Mouse (Mus musculus) embryonic facial prominence, embryonic 14.5 days (tissue): ENCODE data around the gene Siglecg. TPM values are rescaled to one million over a fixed set of nuclear protein-coding genes. Genes with fewer than 3 reads are reported as not detected.

Source experiments
- ATAC-seq: fragments of 200-750 bp; cut with Nextera tagmentation; 2 replicates; pipeline ENCODE4 v1.8.0; 2017; ENCODE audit warnings: low read depth, moderate number of reproducible peaks, moderate TSS enrichment
- DNase-seq: peaks from one replicate; pipeline ENCODE4 v3.0.0-alpha.2; 2015; ENCODE audit warnings: low spot score
- H3K27ac ChIP-seq: fragments of 300-500 bp; sonication (generic); replicated peaks from 2 replicates; pipeline ENCODE4 v1.5.1; 2014; ENCODE audit warnings: low read depth, mild to moderate bottlenecking, low read length, moderate library complexity
- H3K27me3 ChIP-seq: fragments of 300-500 bp; sonication (generic); replicated peaks from 2 replicates; pipeline ENCODE4 v1.6.1; 2014; ENCODE audit warnings: low read length; ENCODE audit not compliant: control insufficient read depth, insufficient read depth
- H3K36me3 ChIP-seq: fragments of 300-500 bp; sonication (generic); 2 replicates; pipeline ENCODE4 v1.6.1; 2014; ENCODE audit warnings: low read length, mixed read lengths; ENCODE audit not compliant: control insufficient read depth, insufficient read depth
- H3K4me1 ChIP-seq: fragments of 300-500 bp; sonication (generic); 2 replicates; pipeline ENCODE4 v1.6.1; 2014; ENCODE audit warnings: antibody characterized with exemption, low read length; ENCODE audit not compliant: control insufficient read depth, insufficient read depth
- H3K4me2 ChIP-seq: fragments of 300-500 bp; sonication (generic); 2 replicates; pipeline ENCODE4 v1.6.1; 2014; ENCODE audit warnings: low read depth, mild to moderate bottlenecking, low read length, moderate library complexity, mixed read lengths
- H3K4me3 ChIP-seq: fragments of 300-500 bp; sonication (generic); 2 replicates; pipeline ENCODE4 v1.5.1; 2014; ENCODE audit warnings: low read depth, mild to moderate bottlenecking, low read length
- H3K9ac ChIP-seq: fragments of 300-500 bp; sonication (generic); 2 replicates; pipeline ENCODE4 v1.6.1; 2014; ENCODE audit warnings: low read depth, mild to moderate bottlenecking, low read length, moderate library complexity, mixed read lengths
- H3K9me3 ChIP-seq: fragments of 300-500 bp; sonication (generic); 2 replicates; pipeline ENCODE4 v1.6.1; 2016; ENCODE audit warnings: low read length; ENCODE audit not compliant: control insufficient read depth
- WGBS: fragments of 180-500 bp; shearing (Covaris S2); extraction: QIAGEN DNeasy Blood & Tissue Kit; methylation state at CpG from one replicate; pipeline ENCODE4 v1.1.7; 2014; 5-methylcytosine and 5-hydroxymethylcytosine counted together
- microRNA-seq: library from miRNA; unstranded; fragments of <30 nt; microRNA quantifications from one replicate; pipeline ENCODE4, GENCODE M21; 2016; ENCODE audit warnings: borderline number of aligned reads
- polyA plus RNA-seq: library from polyadenylated mRNA; unstranded; fragments of >200 nt; fragmentation: Nextera tagmentation; extraction: Ambion mirVana; gene quantifications from 2 replicates; pipeline ENCODE4 v1.2.1, GENCODE M21; 2014

The Siglecg gene
- polyA plus RNA-seq, 1 experiment from 2014 or later = 0.17 TPM

DNA sequence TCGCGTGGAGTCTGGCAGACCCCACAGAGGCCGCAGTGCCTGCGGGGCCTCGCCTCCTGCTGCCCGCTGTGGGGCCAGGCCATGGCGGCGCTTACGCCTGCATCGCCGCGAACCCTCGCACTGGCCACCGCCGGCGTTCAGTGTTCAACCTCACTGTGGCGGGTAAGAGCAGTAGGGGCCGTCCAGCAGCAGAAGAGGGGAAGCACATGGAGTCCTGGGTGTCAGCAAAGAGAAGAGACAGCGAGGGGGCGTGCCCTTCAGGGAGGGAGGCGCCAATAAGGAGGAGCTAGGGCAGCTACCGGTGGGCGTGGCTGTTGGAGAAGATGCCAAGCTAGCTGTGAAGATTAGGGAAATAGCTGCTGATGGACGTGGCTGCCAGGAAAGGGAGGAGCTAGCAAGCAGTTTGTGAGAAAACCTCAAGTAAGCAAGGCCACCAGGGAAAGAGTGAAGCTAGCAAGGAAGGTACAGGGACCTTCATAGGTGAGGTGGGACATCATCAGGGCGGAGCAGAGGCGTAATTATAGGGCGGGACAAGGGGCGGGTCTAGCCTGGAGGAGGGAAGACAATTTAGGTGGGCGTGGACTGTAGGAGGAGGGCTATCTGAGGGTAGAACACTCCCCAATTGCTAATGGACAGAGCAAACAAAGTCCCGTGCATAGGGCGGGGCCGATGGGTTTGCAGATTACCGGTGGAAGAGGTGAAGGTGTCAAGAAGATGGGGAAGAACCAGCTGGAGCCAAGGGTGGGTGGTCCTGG is 57.5 kb downstream of the Siglecg start:
- peak overlapping the region; percentile 61 for H3K9ac ChIP-seq
- WGBS = under 1% methylated on average over 33 of the region's 33 CpGs

DNA sequence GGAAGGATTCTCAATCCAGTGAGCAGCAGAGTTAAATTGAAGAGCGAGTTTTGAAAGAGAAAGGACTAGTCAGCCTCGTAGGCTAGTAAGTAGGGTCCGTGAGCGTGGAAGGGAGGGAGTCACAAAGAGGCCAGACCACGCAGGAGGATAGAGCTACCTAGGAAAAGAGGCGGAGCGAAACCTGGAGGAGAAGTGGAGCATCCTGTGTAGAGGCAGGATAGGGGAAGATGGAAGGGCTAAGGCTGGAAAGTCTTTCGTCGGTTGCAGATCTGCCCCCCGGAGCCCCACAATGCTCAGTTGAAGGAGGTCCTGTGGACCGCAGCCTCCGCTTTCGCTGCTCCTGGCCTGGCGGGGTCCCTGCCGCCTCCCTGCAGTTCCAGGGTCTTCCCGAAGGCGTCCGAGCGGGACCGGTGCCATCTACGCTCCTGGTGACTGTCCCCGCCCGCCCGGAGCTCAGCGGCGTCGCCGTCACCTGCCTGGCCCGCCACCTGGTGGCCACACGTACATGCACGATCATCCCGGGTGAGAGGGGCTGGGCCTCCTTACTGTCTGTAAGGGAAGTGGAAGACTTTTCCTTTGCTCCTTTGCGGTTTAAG is 58.2 kb downstream of the Siglecg start:
- H3K4me1 ChIP-seq = no peaks in the 10 kb centered on the region
- H3K36me3 ChIP-seq = no peaks in the 10 kb centered on the region
- H3K9ac ChIP-seq = peak overlapping the region; percentile 55
- ATAC-seq (peak; percentile 74), DNase-seq (peak; percentile 87)
- H3K27ac ChIP-seq = no peak overlapping the region
- H3K27me3 ChIP-seq = peaks cover 11% of the 10 kb centered on the region
- peak overlapping the region; percentile 50 for H3K4me3 ChIP-seq
- no peaks in the 10 kb centered on the region for H3K9me3 ChIP-seq
- H3K4me2 ChIP-seq = peak overlapping the region; percentile 90
- under 1% methylated on average over 27 of the region's 33 CpGs for WGBS

More for the DNA sequence above, 57.5 kb downstream of the Siglecg start:
- Histone ChIP-seq H3K27me3 (peaks cover 11% of the 10 kb centered on the region), H3K4me2 (peak overlapping the region; percentile 90), H3K4me1 (no peaks in the 10 kb centered on the region), H3K27ac (no peak overlapping the region), H3K4me3 (peak overlapping the region; percentile 50), H3K36me3 (no peaks in the 10 kb centered on the region), H3K9me3 (no peaks in the 10 kb centered on the region)
- DNase-seq = peak; percentile 95
- peak; percentile 88 for ATAC-seq

Small RNA genes lying within 50 kb of the gene (microRNA-seq; reads per million reads assigned to microRNA genes)
- 0.83 reads per million for gene Mir7051

Other genes with a start within 250 kb of the Siglecg start
- gene Zfp715, start 94.9 kb upstream of the Siglecg start, polyA plus RNA-seq = 14.8 and 17.4 TPM in 2 replicates
- 0.32 and 0.37 TPM in 2 replicates for gene Siglecf, start 56.9 kb upstream of the Siglecg start, polyA plus RNA-seq
- gene Lim2, start 19.5 kb downstream of the Siglecg start, polyA plus RNA-seq = not detected in 2 replicates
- 1.3 and 1.8 TPM in 2 replicates for gene Nkg7, start 28.9 kb downstream of the Siglecg start, polyA plus RNA-seq
- gene Cldnd2, start 32.6 kb downstream of the Siglecg start, polyA plus RNA-seq = not detected in 2 replicates
- 298 and 300 TPM in 2 replicates for gene Etfb, start 35.9 kb downstream of the Siglecg start, polyA plus RNA-seq
- 0.25 TPM in 1 of 2 replicates, not detected in the other for gene Gm45233, start 35.9 kb downstream of the Siglecg start, polyA plus RNA-seq
- gene Vsig10l, start 54.9 kb downstream of the Siglecg start, polyA plus RNA-seq = 3.1 and 3.8 TPM in 2 replicates
- gene Iglon5, start 81.9 kb downstream of the Siglecg start, polyA plus RNA-seq = 0.56 and 0.75 TPM in 2 replicates
- gene 4931406B18Rik, start 97.7 kb downstream of the Siglecg start, polyA plus RNA-seq = not detected in 2 replicates
- gene Cd33, start 136.2 kb downstream of the Siglecg start, polyA plus RNA-seq = 2.5 and 2.8 TPM in 2 replicates
- 2.7 and 3.3 TPM in 2 replicates for gene Zfp658, start 154.1 kb downstream of the Siglecg start, polyA plus RNA-seq
- 13.0 and 14.4 TPM in 2 replicates for gene Zfp719, start 171.4 kb downstream of the Siglecg start, polyA plus RNA-seq
- 0.39 and 0.47 TPM in 2 replicates for gene Zfp819, start 199.0 kb downstream of the Siglecg start, polyA plus RNA-seq
- not detected in 2 replicates for gene Ceacam18, start 226.5 kb downstream of the Siglecg start, polyA plus RNA-seq